Mouse (Mus musculus) midbrain, embryonic 15.5 days (tissue): ENCODE measurements around the gene Prl8a6. TPM values are rescaled to one million over a fixed set of nuclear protein-coding genes. Genes with fewer than 3 reads are reported as not detected.

Experiments used
- ATAC-seq: fragments of 200-750 bp; cut with Nextera tagmentation; replicated peaks from 2 replicates; pipeline ENCODE4 v1.8.0; 2017; ENCODE audit warnings: moderate TSS enrichment
- H3K27ac ChIP-seq: fragments of 300-500 bp; sonication (generic); 2 replicates; pipeline ENCODE4 v1.5.1; 2015; ENCODE audit warnings: mild to moderate bottlenecking, inconsistent platforms
- H3K27me3 ChIP-seq: fragments of 300-500 bp; sonication (generic); replicated peaks from 2 replicates; pipeline ENCODE4 v1.6.1; 2015; ENCODE audit warnings: inconsistent platforms
- H3K36me3 ChIP-seq: fragments of 300-500 bp; sonication (generic); replicated peaks from 2 replicates; pipeline ENCODE4 v1.6.1; 2015; ENCODE audit warnings: inconsistent platforms
- H3K4me1 ChIP-seq: fragments of 300-500 bp; sonication (generic); 2 replicates; pipeline ENCODE4 v1.6.1; 2015; ENCODE audit warnings: inconsistent platforms
- H3K4me2 ChIP-seq: fragments of 300-500 bp; sonication (generic); 2 replicates; pipeline ENCODE4 v1.6.1; 2015; ENCODE audit warnings: inconsistent platforms, mild to moderate bottlenecking, moderate library complexity
- H3K4me3 ChIP-seq: fragments of 300-500 bp; sonication (generic); 2 replicates; pipeline ENCODE4 v1.5.1; 2015; ENCODE audit warnings: mild to moderate bottlenecking, inconsistent platforms
- H3K9ac ChIP-seq: fragments of 300-500 bp; sonication (generic); 2 replicates; pipeline ENCODE4 v1.6.1; 2015; ENCODE audit warnings: mild to moderate bottlenecking, inconsistent platforms
- H3K9me3 ChIP-seq: fragments of 300-500 bp; sonication (generic); 2 replicates; pipeline ENCODE4 v1.6.1; 2016; ENCODE audit warnings: inconsistent platforms
- WGBS: fragments of 180-500 bp; shearing (Covaris S2); methylation state at CpG from one replicate; pipeline ENCODE4 v1.1.7; 2015; ENCODE audit warnings: mixed read lengths; 5-methylcytosine and 5-hydroxymethylcytosine counted together
- polyA plus RNA-seq: library from polyadenylated mRNA; unstranded; fragments of >200 nt; fragmentation: Nextera tagmentation; extraction: Ambion mirVana; gene quantifications from 2 replicates; pipeline ENCODE4 v1.2.1, GENCODE M21; 2015

Gene Prl8a6
- polyA plus RNA-seq: not detected in 2 replicates

DNA sequence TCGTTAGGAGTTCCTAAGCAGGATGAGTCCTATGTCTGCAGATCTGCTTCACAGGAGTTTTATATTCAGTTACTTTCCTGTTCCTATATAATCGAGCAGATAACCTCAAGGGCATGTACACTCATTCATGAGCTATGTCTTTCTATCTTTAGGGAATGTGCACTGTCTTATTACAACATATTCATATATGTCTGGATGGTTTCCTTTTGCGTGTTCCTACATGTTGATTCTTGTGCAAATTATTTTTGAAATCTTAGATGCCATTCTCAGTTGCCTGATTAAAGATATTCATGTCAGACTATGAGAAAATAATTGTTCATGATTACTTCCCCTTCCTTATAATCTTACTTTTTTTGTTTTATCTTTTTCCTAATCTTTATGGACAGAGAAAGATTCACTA, at the start of gene Prl8a6:
TSS of gene Prl8a6 (minus strand) at position 101 of the 400 bp plus-strand sequence.
- no peak for ATAC-seq

DNA sequence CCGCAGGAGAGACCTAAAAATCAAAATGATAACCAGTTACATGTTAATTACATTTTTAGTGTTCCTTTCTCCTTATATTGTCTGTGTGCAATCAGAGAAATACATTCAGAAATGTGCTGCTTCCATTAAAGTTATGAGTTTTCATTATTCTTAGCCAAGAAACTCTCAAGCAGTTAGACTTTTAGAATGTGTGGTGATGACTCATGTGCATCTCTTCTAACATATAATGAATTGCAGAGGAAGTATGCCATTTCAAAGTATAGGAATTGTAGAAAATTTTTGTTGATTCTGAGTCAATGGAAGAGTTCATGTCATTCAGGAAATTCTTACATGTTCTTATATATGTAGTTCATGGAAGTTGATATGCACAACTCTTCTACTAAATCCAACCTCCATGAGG, 5.3 kb downstream of the Prl8a6 start:
- Histone ChIP-seq H3K4me1 (no peaks in the 10 kb centered on the region), H3K4me3 (no peak overlapping the region), H3K27me3 (no peaks in the 10 kb centered on the region), H3K36me3 (no peaks in the 10 kb centered on the region), H3K27ac (no peak overlapping the region), H3K9ac (no peak overlapping the region), H3K9me3 (no peaks in the 10 kb centered on the region), H3K4me2 (no peak overlapping the region)
- 80% methylated on average over 1 of the region's 1 CpGs for WGBS
- ATAC-seq: no peak

More for the DNA sequence above, at the start of gene Prl8a6:
- Histone ChIP-seq H3K9me3 (no peaks in the 10 kb centered on the region), H3K4me1 (no peaks in the 10 kb centered on the region), H3K4me3 (no peak within 1 kb of the TSS), H3K27me3 (no peaks in the 10 kb centered on the region), H3K4me2 (no peak within 1 kb of the TSS), H3K36me3 (no peaks in the 10 kb centered on the region), H3K9ac (no peak within 1 kb of the TSS), H3K27ac (no peak within 1 kb of the TSS)
- 90% methylated on average over 3 of the region's 3 CpGs for WGBS

DNA sequence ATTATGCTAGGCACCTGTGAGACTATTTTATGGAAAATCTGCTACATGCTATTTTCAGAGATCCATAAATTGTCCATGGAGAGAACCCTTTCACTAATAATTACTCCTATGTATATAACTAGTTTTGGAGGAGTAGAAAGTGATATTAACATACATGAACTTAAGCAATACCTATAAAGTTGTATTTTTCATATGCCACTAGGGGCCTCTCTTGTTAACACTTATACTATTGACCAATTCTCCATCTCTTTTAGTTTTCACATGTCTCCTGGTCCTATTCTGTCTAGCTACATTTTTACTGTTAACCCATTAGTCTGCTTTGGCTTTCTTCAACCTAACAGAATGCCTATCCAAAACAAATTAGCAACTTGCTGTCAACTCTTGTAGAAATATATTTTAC, 24.8 kb downstream of the Prl8a6 start:
- Histone ChIP-seq H3K9ac (no peak overlapping the region), H3K9me3 (no peaks in the 10 kb centered on the region), H3K4me3 (no peak overlapping the region), H3K4me2 (no peak overlapping the region), H3K4me1 (no peaks in the 10 kb centered on the region), H3K36me3 (no peaks in the 10 kb centered on the region), H3K27me3 (no peaks in the 10 kb centered on the region), H3K27ac (no peak overlapping the region)
- no peak for ATAC-seq

DNA sequence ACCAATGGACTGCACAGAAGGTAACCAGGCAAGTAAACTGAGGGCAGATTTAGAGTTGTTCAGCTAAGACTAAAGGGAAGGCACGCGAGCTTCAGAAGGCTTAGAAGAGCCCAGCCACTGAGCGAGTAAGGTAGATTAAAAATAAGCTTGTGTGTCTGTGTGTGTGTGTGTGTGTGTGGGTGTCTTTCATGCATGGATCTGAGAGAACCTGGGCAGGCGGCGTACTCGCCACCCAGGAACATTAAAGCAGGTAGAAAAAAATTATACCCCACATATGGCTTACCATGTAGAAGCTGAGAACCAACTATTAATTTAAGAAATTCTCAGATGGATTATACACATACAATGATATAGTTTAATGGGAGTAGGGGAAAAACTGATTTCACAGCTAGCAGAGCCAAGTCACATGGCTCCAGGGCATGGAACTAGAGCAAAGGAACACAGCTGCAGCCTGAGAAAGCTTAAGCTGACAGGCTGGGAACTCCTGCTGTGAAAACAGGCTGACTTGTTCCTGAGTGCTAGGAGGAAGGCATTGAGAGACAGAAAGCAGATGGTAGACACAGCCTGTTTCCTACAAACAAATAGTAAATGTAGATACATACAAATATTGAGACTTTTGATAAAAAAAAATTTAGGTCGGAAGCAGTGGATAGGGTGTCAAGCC, 39.3 kb downstream of the Prl8a6 start:
- ATAC-seq: peak; percentile 74; the same call in 1 of the 2 replicates
- H3K4me3 ChIP-seq: no peak overlapping the region
- 71% methylated on average over 7 of the region's 7 CpGs for WGBS
- H3K9ac ChIP-seq: no peak overlapping the region
- H3K27me3 ChIP-seq: no peaks in the 10 kb centered on the region
- H3K9me3 ChIP-seq: no peaks in the 10 kb centered on the region
- no peak overlapping the region for H3K4me2 ChIP-seq
- H3K4me1 ChIP-seq: no peaks in the 10 kb centered on the region
- no peak overlapping the region for H3K27ac ChIP-seq
- no peaks in the 10 kb centered on the region for H3K36me3 ChIP-seq

DNA sequence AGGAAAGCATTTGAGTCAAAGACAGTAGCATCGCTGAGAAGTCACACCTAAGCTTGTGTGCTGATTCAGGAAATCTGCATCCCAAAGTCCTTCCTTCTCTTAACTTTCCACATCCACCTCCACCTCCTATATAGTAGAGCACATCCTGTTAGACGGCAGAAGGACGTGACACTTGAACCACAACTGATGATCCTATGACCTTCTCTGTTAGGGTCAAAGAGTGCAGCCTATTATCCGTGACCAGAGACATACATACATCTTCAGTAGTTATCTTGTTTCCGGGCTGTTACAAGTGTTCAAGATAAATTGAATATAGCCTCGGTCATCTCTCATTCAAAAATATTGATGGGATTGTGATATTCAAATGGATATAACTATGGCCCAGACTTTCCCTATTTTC, 47.7 kb downstream of the Prl8a6 start, which contains the start of gene Prl2b1:
TSS of gene Prl2b1 (minus strand) at position 101 of the 400 bp plus-strand sequence.
- H3K27me3 ChIP-seq: no peaks in the 10 kb centered on the region
- H3K4me3 ChIP-seq: no peak within 1 kb of the TSS
- no peaks in the 10 kb centered on the region for H3K4me1 ChIP-seq
- H3K27ac ChIP-seq: no peak within 1 kb of the TSS
- no peak for ATAC-seq
- H3K36me3 ChIP-seq: no peaks in the 10 kb centered on the region
- H3K9me3 ChIP-seq: no peaks in the 10 kb centered on the region
- 88% methylated on average over 6 of the region's 6 CpGs for WGBS
- H3K4me2 ChIP-seq: no peak within 1 kb of the TSS
- no peak within 1 kb of the TSS for H3K9ac ChIP-seq

Other genes with a start within 250 kb of the Prl8a6 start
- gene Prl3c1, start 242.0 kb downstream of the Prl8a6 start, polyA plus RNA-seq: not detected in 2 replicates
- not detected in 2 replicates for gene Prl3b1, start 196.8 kb downstream of the Prl8a6 start, polyA plus RNA-seq
- not detected in 2 replicates for gene Prl3a1, start 179.3 kb downstream of the Prl8a6 start, polyA plus RNA-seq
- gene Prl6a1, start 126.1 kb downstream of the Prl8a6 start, polyA plus RNA-seq: not detected in 2 replicates
- not detected in 2 replicates for gene Prl8a2, start 93.0 kb downstream of the Prl8a6 start, polyA plus RNA-seq
- gene Prl2b1, start 47.8 kb downstream of the Prl8a6 start, polyA plus RNA-seq: not detected in 2 replicates
- not detected in 2 replicates for gene Prl8a8, start 74.5 kb upstream of the Prl8a6 start, polyA plus RNA-seq
- not detected in 2 replicates for gene Prl8a9, start 125.9 kb upstream of the Prl8a6 start, polyA plus RNA-seq
- not detected in 2 replicates for gene Prl8a1, start 143.5 kb upstream of the Prl8a6 start, polyA plus RNA-seq
- gene Prl7b1, start 171.9 kb upstream of the Prl8a6 start, polyA plus RNA-seq: not detected in 2 replicates
- gene Prl7a1, start 203.8 kb upstream of the Prl8a6 start, polyA plus RNA-seq: not detected in 2 replicates
- not detected in 2 replicates for gene Prl7a2, start 229.3 kb upstream of the Prl8a6 start, polyA plus RNA-seq